10 mouse cellular contexts compared by ENCODE assay signal in the genomic region with DNA sequence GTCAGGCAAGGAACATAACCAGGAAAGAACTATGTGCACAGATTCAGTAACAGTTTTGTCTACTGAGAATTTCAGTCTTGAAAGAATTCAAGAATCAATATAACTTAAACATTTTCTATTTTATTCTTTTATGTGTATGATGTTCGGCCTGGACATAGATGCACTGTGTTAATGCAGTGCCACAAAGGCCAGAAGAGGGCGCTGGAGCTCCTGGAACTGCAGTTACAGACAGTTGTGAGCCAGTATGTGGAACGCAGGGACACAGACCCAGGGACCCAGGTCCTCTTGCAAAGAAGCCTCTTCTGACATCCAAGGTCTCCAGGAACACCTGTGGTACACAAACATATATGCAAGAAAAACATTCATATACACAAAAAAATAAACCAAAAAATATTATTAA. TPM values are rescaled to one million over a fixed set of nuclear protein-coding genes. Genes with fewer than 3 reads are reported as not detected.
DNase-seq lines count a peak whose midpoint lies in the region; ATAC-seq and TF ChIP-seq lines count a peak whose summit lies in the region.
"Had no signal": no experiment of that assay in that cellular context is flagged by ENCODE, and none has a peak within 500 bp of the region (broad histone marks: within the 10 kb centered on the region; RNA-seq: fewer than 3 reads in every experiment).

No protein-coding gene starts in this region.

- no peak overlapping the region for H3K4me3 ChIP-seq in kidney, embryonic 15.5 days (replicated peaks)
- H3K4me3 ChIP-seq in liver, embryonic 14.5 days (ENCODE audit: insufficient read depth in 1 of 2, low read depth in 2 of 2, low read length in 2 of 2): no peak overlapping the region
- H3K4me3 ChIP-seq in hindbrain, embryonic 10.5 days: no peak overlapping the region
- no peak overlapping the region for H3K4me3 ChIP-seq in midbrain, embryonic 13.5 days (replicated peaks)

- 59% methylated on average over 3 of the region's 3 CpGs for WGBS in kidney, embryonic 15.5 days
- whole genome bisulfite sequencing in liver, embryonic 14.5 days (ENCODE audit: insufficient replicate concordance): 59% methylated on average over 3 of the region's 3 CpGs
- WGBS in hindbrain, embryonic 10.5 days: 59% methylated on average over 3 of the region's 3 CpGs
- 63% methylated on average over 3 of the region's 3 CpGs for WGBS in midbrain, embryonic 13.5 days

- no peak for TF ChIP-seq EP300 in liver, embryonic 14.5 days (IDR thresholded peaks at IDR 0.05; ENCODE audit: low read depth)

- peaks cover 8% of the 10 kb centered on the region for H3K4me1 ChIP-seq in kidney, embryonic 15.5 days
- H3K4me1 ChIP-seq in liver, embryonic 14.5 days (replicated peaks; ENCODE audit: control insufficient read depth in 2 of 2, insufficient read depth in 2 of 2, low read length in 1 of 2): peaks cover 6 to 7% of the 10 kb centered on the region in 2 experiments; a peak in 3 of 4 replicates
- H3K4me1 ChIP-seq in hindbrain, embryonic 10.5 days (replicated peaks): peaks cover 8% of the 10 kb centered on the region
- peaks cover 11% of the 10 kb centered on the region for H3K4me1 ChIP-seq in midbrain, embryonic 13.5 days (replicated peaks)

- H3K27ac ChIP-seq in kidney, embryonic 15.5 days: no peak overlapping the region
- H3K27ac ChIP-seq in liver, embryonic 14.5 days: no peak overlapping the region
- no peak overlapping the region for H3K27ac ChIP-seq in hindbrain, embryonic 10.5 days
- no peak overlapping the region for H3K27ac ChIP-seq in midbrain, embryonic 13.5 days

- H3K27me3 ChIP-seq in kidney, embryonic 15.5 days: no peaks in the 10 kb centered on the region
- no peaks in the 10 kb centered on the region for H3K27me3 ChIP-seq in liver, embryonic 14.5 days (ENCODE audit: control insufficient read depth, insufficient read depth, low read length)
- no peaks in the 10 kb centered on the region for H3K27me3 ChIP-seq in hindbrain, embryonic 10.5 days (ENCODE audit: insufficient read depth, poor library complexity, severe bottlenecking)
- no peaks in the 10 kb centered on the region for H3K27me3 ChIP-seq in midbrain, embryonic 13.5 days

- H3K9me3 ChIP-seq in kidney, embryonic 15.5 days (replicated peaks): no peaks in the 10 kb centered on the region
- H3K9me3 ChIP-seq in liver, embryonic 14.5 days (ENCODE audit: control insufficient read depth, low read length): no peaks in the 10 kb centered on the region
- H3K9me3 ChIP-seq in hindbrain, embryonic 10.5 days: no peaks in the 10 kb centered on the region
- H3K9me3 ChIP-seq in midbrain, embryonic 13.5 days: no peaks in the 10 kb centered on the region

- no peak overlapping the region for H3K4me2 ChIP-seq in kidney, embryonic 15.5 days
- H3K4me2 ChIP-seq in liver, embryonic 14.5 days (ENCODE audit: low read depth): no peak overlapping the region
- no peak overlapping the region for H3K4me2 ChIP-seq in midbrain, embryonic 13.5 days (replicated peaks)

- H3K36me3 ChIP-seq in kidney, embryonic 15.5 days: peaks cover 5% of the 10 kb centered on the region
- H3K36me3 ChIP-seq in liver, embryonic 14.5 days (replicated peaks; ENCODE audit: control insufficient read depth, insufficient read depth, low read depth): 0 out of 2 replicates have a peak, but pooled peaks cover 1% of the 10 kb centered on the region
- peaks cover 5% of the 10 kb centered on the region for H3K36me3 ChIP-seq in hindbrain, embryonic 10.5 days
- peaks cover 5% of the 10 kb centered on the region for H3K36me3 ChIP-seq in midbrain, embryonic 13.5 days

- DNase-seq in kidney, adult 18-20 months: peak; percentile 46
- peak; percentile 58 for DNase-seq in B cell, adult 2 months
- DNase-seq in NIH3T3 (ENCODE audit: low read depth): peak; percentile 58
- no peak for DNase-seq in liver, embryonic 14.5 days (ENCODE audit: low read depth in 3 of 3, low spot score in 3 of 3)
- DNase-seq in cerebellum, postnatal 25 days: no peak
- no peak for DNase-seq in hindbrain, embryonic 10.5 days (ENCODE audit: low spot score)
- DNase-seq: adrenal gland, postnatal 10 days had no signal

- no peak for ATAC-seq in kidney, embryonic 15.5 days (replicated peaks; ENCODE audit: low FRiP score)
- no peak for ATAC-seq in liver, embryonic 14.5 days (ENCODE audit: insufficient read depth)
- ATAC-seq in midbrain, embryonic 13.5 days: no peak
- ATAC-seq: forebrain, embryonic 14.5 days had no signal

- H3K9ac ChIP-seq in kidney, embryonic 15.5 days: no peak overlapping the region
- no peak overlapping the region for H3K9ac ChIP-seq in liver, embryonic 14.5 days (replicated peaks)
- no peak overlapping the region for H3K9ac ChIP-seq in midbrain, embryonic 13.5 days (replicated peaks)

- peak; percentile 75 for TF ChIP-seq CTCF in liver, embryonic 14.5 days (IDR thresholded peaks at IDR 0.05; ENCODE audit: low read depth)

RNA-seq across cellular contexts. Expression of gene Vps11, which starts 3.0 kb away (rescaled TPM):
- 30.4 and 32.9 TPM in 2 replicates for polyA plus RNA-seq in kidney, embryonic 15.5 days (2015; fragmentation: Nextera tagmentation; extraction: Ambion mirVana)
- polyA plus RNA-seq in liver, embryonic 14.5 days (2012; rRNA removed): 9.4 and 9.7 TPM in 2 replicates
- 11.5 and 12.0 TPM in 2 replicates for polyA plus RNA-seq in liver, embryonic 14.5 days (2014; fragmentation: Nextera tagmentation; extraction: Ambion mirVana)
- 30.9 and 34.8 TPM in 2 replicates for polyA plus RNA-seq in hindbrain, embryonic 10.5 days (2016; fragmentation: Nextera tagmentation; extraction: Ambion mirVana)
- polyA plus RNA-seq in midbrain, embryonic 13.5 days (2015; fragmentation: Nextera tagmentation; extraction: Ambion mirVana): 41.2 and 41.6 TPM in 2 replicates

RNA-seq across cellular contexts. Expression of gene Hyou1, which starts 14.8 kb away (rescaled TPM):
- 43.9 and 48.2 TPM in 2 replicates for polyA plus RNA-seq in kidney, embryonic 15.5 days (2015; fragmentation: Nextera tagmentation; extraction: Ambion mirVana)
- 12.5 and 16.5 TPM in 2 replicates for polyA plus RNA-seq in liver, embryonic 14.5 days (2012; rRNA removed)
- 12.5 and 12.8 TPM in 2 replicates for polyA plus RNA-seq in liver, embryonic 14.5 days (2014; fragmentation: Nextera tagmentation; extraction: Ambion mirVana)
- 35.8 and 39.4 TPM in 2 replicates for polyA plus RNA-seq in hindbrain, embryonic 10.5 days (2016; fragmentation: Nextera tagmentation; extraction: Ambion mirVana)
- polyA plus RNA-seq in midbrain, embryonic 13.5 days (2015; fragmentation: Nextera tagmentation; extraction: Ambion mirVana): 28.1 and 28.4 TPM in 2 replicates

RNA-seq across cellular contexts. Expression of gene Hmbs, which starts 20.5 kb away (rescaled TPM):
- 126 and 145 TPM in 2 replicates for polyA plus RNA-seq in kidney, embryonic 15.5 days (2015; fragmentation: Nextera tagmentation; extraction: Ambion mirVana)
- polyA plus RNA-seq in liver, embryonic 14.5 days (2012; rRNA removed): 837 and 876 TPM in 2 replicates
- 1,376 and 1,452 TPM in 2 replicates for polyA plus RNA-seq in liver, embryonic 14.5 days (2014; fragmentation: Nextera tagmentation; extraction: Ambion mirVana)
- 155 and 184 TPM in 2 replicates for polyA plus RNA-seq in hindbrain, embryonic 10.5 days (2016; fragmentation: Nextera tagmentation; extraction: Ambion mirVana)
- 72.3 and 72.9 TPM in 2 replicates for polyA plus RNA-seq in midbrain, embryonic 13.5 days (2015; fragmentation: Nextera tagmentation; extraction: Ambion mirVana)

RNA-seq across cellular contexts. Expression of gene H2afx, which starts 30.0 kb away (rescaled TPM):
- polyA plus RNA-seq in kidney, embryonic 15.5 days (2015; fragmentation: Nextera tagmentation; extraction: Ambion mirVana): 390 and 426 TPM in 2 replicates
- polyA plus RNA-seq in liver, embryonic 14.5 days (2012; rRNA removed): 177 and 217 TPM in 2 replicates
- 168 and 190 TPM in 2 replicates for polyA plus RNA-seq in liver, embryonic 14.5 days (2014; fragmentation: Nextera tagmentation; extraction: Ambion mirVana)
- 548 and 554 TPM in 2 replicates for polyA plus RNA-seq in hindbrain, embryonic 10.5 days (2016; fragmentation: Nextera tagmentation; extraction: Ambion mirVana)
- 193 and 209 TPM in 2 replicates for polyA plus RNA-seq in midbrain, embryonic 13.5 days (2015; fragmentation: Nextera tagmentation; extraction: Ambion mirVana)

RNA-seq across cellular contexts. Expression of gene Slc37a4, which starts 32.2 kb away (rescaled TPM):
- 47.5 and 48.4 TPM in 2 replicates for polyA plus RNA-seq in kidney, embryonic 15.5 days (2015; fragmentation: Nextera tagmentation; extraction: Ambion mirVana)
- 15.9 and 16.7 TPM in 2 replicates for polyA plus RNA-seq in liver, embryonic 14.5 days (2012; rRNA removed)
- polyA plus RNA-seq in liver, embryonic 14.5 days (2014; fragmentation: Nextera tagmentation; extraction: Ambion mirVana): 26.6 and 29.7 TPM in 2 replicates
- 20.8 and 28.9 TPM in 2 replicates for polyA plus RNA-seq in hindbrain, embryonic 10.5 days (2016; fragmentation: Nextera tagmentation; extraction: Ambion mirVana)
- polyA plus RNA-seq in midbrain, embryonic 13.5 days (2015; fragmentation: Nextera tagmentation; extraction: Ambion mirVana): 34.7 and 35.9 TPM in 2 replicates

Comparison
In these comparisons a context has a peak if more than half of its experiments do, and no peak if none do; other contexts are left out.
1. DNase-seq: peak in kidney, adult 18-20 months (single experiment), B cell, adult 2 months (2 of 2) and NIH3T3 (single experiment); none in liver, embryonic 14.5 days (0 of 3), cerebellum, postnatal 25 days (0 of 2) and hindbrain, embryonic 10.5 days (single experiment).